Mouse (Mus musculus) kidney, postnatal 36 days (tissue): ENCODE results near the gene Vmn2r79.
"Not testable (repeated sequence)": the region's sequence is repeated elsewhere in the genome, so short reads cannot be mapped to it uniquely, and the experiment has no call there.

Source experiments
- DNase-seq, 2 experiments: peaks; one replicate each; pipeline ENCODE4 v3.0.0; 2021 to 2022; ENCODE audit warnings: mixed read lengths in 2 of 2

Gene Vmn2r79

DNA sequence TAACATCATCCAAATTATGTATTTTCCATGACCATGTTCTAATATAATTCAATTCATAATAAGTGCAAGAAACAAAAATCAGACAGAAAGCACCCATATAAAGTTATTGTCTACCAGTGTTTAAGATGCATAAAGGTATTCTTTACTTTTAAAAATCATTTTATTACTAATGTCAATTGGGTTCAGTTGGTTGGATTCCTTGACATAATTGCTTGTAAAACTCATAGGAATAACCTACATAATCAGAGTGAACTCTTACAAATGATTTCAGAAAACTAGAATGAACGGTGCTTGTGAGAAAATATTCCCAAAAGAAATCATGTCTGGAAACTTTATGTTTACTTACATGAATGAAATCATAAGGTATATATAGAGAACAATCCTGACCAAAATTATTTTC, at the start of gene Vmn2r79:
Gene Vmn2r79, plus strand, starts transcription at position 301 of the 400 bp plus-strand sequence.
- not testable (repeated sequence) for DNase-seq

DNA sequence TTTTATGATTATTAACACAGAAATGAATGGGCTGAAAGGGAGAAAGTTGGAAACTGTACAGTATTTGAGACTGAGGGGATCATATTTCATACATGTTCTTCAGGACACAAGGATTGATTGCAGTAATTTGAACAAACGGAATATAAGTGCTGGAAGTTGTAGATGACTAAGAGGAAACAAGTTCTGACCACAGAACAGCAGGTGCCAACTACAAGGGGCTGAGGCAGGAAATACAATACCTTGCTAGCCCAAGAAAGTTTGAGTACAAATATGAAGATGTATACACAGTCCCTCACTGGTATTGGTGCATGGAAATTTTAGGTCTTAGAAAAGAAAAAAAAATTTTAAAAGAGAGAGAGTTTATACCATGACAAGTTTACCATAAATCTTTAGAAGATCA, 1.2 kb upstream of the Vmn2r79 start:
- no peak for DNase-seq

DNA sequence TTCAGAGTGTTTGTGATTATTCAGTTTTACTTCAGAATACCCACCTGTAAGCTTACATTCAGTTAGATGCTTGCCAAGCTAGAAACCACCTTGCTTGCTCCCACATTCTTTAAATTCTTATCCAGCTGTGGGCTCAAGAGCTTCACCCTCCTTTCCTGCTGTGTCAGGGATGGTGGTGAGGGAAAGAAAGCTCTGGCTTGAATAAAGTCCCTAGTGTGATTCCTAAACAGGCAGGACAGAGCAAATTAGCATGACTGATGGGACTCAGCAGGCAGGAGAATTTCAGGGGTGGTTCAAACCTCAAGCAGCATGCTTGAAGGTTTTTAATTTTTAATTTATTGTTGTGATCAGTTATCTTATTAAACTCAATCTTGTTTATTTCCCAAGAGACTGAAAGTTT, 30.6 kb downstream of the Vmn2r79 start:
- DNase-seq: not testable (repeated sequence)

DNA sequence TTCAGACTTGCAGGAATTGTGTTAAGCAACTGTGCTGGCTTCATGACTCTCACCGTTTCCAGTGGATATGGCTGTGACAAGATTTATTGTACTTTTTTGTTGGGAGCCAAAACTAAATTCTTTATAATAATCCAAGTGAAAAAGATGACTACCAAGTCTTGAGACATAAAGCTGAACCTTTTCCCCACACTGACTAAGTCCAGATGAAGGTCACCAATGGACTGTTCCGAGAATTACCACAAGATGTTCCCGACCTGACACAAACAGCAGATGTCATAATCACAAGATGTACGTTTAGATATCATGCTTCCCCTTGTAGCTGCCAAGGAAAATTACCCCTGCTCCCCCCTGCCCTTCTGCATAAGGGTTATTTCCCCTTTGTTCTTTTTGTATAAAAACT, 67.7 kb downstream of the Vmn2r79 start:
- DNase-seq: no peak
